Mouse (Mus musculus) neural tube, embryonic 11.5 days (tissue): Measurements from ENCODE around the gene Itfg2. TPM values are rescaled to one million over a fixed set of nuclear protein-coding genes. Genes with fewer than 3 reads are reported as not detected.

Experiments
- ATAC-seq: fragments of 200-750 bp; cut with Nextera tagmentation; 2 replicates; pipeline ENCODE4 v1.8.0; 2017; ENCODE audit warnings: moderate number of reproducible peaks, mild to moderate bottlenecking, moderate TSS enrichment, moderate library complexity; ENCODE audit not compliant: insufficient read depth, low FRiP score, low TSS enrichment
- DNase-seq: peaks from one replicate; pipeline ENCODE4 v3.0.0-alpha.2; 2015; ENCODE audit warnings: low spot score
- H3K27ac ChIP-seq: fragments of 300-500 bp; sonication (generic); 2 replicates; pipeline ENCODE4 v1.5.1; 2014; ENCODE audit warnings: low read depth, mild to moderate bottlenecking, low read length
- H3K27me3 ChIP-seq: fragments of 300-500 bp; sonication (generic); 2 replicates; pipeline ENCODE4 v1.6.1; 2014; ENCODE audit warnings: mild to moderate bottlenecking, low read length, mixed read lengths; ENCODE audit not compliant: control insufficient read depth, insufficient read depth
- H3K36me3 ChIP-seq: fragments of 300-500 bp; sonication (generic); 2 replicates; pipeline ENCODE4 v1.6.1; 2014; ENCODE audit warnings: mild to moderate bottlenecking, low read length, moderate library complexity, mixed read lengths; ENCODE audit not compliant: control insufficient read depth, insufficient read depth
- H3K4me1 ChIP-seq: fragments of 300-500 bp; sonication (generic); 2 replicates; pipeline ENCODE4 v1.6.1; 2014; ENCODE audit warnings: low read length, mixed read lengths; ENCODE audit not compliant: control insufficient read depth, insufficient read depth
- H3K4me2 ChIP-seq: fragments of 300-500 bp; sonication (generic); 2 replicates; pipeline ENCODE4 v1.6.1; 2014; ENCODE audit warnings: low read depth, mild to moderate bottlenecking, moderate library complexity
- H3K4me3 ChIP-seq: fragments of 300-500 bp; sonication (generic); 2 replicates; pipeline ENCODE4 v1.5.1; 2014; ENCODE audit warnings: low read depth, low read length
- H3K9ac ChIP-seq: fragments of 300-500 bp; sonication (generic); 2 replicates; pipeline ENCODE4 v1.6.1; 2014; ENCODE audit warnings: mild to moderate bottlenecking, low read length
- H3K9me3 ChIP-seq: fragments of 300-500 bp; sonication (generic); 2 replicates; pipeline ENCODE4 v1.6.1; 2016; ENCODE audit warnings: low read length; ENCODE audit not compliant: control insufficient read depth
- whole genome bisulfite sequencing: fragments of 180-500 bp; shearing (Covaris S2); extraction: QIAGEN DNeasy Blood & Tissue Kit; methylation state at CpG from one replicate; pipeline ENCODE4 v1.1.7; 2014; 5-methylcytosine and 5-hydroxymethylcytosine counted together
- polyA plus RNA-seq: library from polyadenylated mRNA; unstranded; fragments of >200 nt; fragmentation: Nextera tagmentation; extraction: Ambion mirVana; gene quantifications from 2 replicates; pipeline ENCODE4 v1.2.1, GENCODE M21; 2014

Gene Itfg2
- polyA plus RNA-seq, 1 experiment from 2014 or later = 28.8 TPM

GRCm38 (mm10) chr6:128460729-128461503 lies 36.2 kb upstream of the Itfg2 start:
- no peak overlapping the region for H3K4me2 ChIP-seq
- no peaks in the 10 kb centered on the region for H3K27me3 ChIP-seq
- no peak overlapping the region for H3K27ac ChIP-seq
- 85% methylated on average over 14 of the region's 14 CpGs for WGBS
- ATAC-seq = no peak
- no peak overlapping the region for H3K9ac ChIP-seq
- no peaks in the 10 kb centered on the region for H3K36me3 ChIP-seq
- H3K4me1 ChIP-seq = no peaks in the 10 kb centered on the region
- no peaks in the 10 kb centered on the region for H3K9me3 ChIP-seq
- no peak for DNase-seq
- no peak overlapping the region for H3K4me3 ChIP-seq

DNA sequence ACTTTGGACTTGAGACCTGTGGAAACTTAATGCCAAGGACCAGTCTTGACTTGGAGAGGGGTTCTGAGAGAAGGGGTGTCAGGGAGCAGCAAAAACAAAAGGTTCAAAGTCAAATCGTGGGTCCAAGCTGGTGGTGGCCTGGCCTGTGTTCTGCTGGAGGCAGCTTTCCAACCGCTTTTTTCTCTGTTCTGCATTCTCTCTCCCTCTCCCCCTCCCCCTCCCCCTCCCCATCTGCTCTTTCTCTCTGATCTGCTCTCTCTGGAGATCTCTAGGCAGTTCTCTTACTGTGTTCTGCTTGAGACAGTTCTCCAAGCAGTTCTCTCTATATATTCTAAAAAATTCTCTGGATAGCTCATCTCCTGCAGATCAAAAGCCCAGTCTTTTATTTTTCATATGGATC lies 35.6 kb upstream of the Itfg2 start:
- Histone ChIP-seq H3K27ac (no peak overlapping the region), H3K27me3 (no peaks in the 10 kb centered on the region), H3K4me2 (no peak overlapping the region), H3K9ac (no peak overlapping the region), H3K4me1 (no peaks in the 10 kb centered on the region), H3K4me3 (no peak overlapping the region), H3K36me3 (no peaks in the 10 kb centered on the region), H3K9me3 (no peaks in the 10 kb centered on the region)
- no peak for ATAC-seq
- DNase-seq = no peak
- 47% methylated on average over 2 of the region's 2 CpGs for WGBS

DNA sequence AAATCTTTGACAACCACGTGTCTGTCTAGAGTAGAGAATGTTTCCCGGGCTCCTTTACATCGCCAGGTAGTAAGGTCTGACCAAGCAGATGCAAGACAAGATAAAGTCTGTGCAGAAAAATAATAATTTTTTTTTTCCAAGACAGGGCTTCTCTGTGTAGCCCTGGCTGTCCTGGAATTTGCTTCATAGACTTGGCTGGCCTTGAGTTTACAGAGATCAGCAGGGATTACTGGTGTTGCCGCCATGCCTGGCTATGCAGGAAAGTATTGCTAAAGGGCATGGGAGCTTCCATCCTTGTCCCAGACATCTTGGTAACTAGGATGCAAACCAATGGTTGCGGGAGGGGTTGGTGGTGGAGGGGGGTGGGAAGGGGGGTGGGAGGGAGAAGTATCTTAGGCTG lies 32.5 kb upstream of the Itfg2 start:
- ATAC-seq = no peak
- Histone ChIP-seq H3K9ac (no peak overlapping the region), H3K4me1 (no peaks in the 10 kb centered on the region), H3K27me3 (no peaks in the 10 kb centered on the region), H3K4me2 (no peak overlapping the region), H3K9me3 (no peaks in the 10 kb centered on the region), H3K27ac (no peak overlapping the region), H3K4me3 (no peak overlapping the region), H3K36me3 (no peaks in the 10 kb centered on the region)
- no peak for DNase-seq
- WGBS = 91% methylated on average over 5 of the region's 5 CpGs

GRCm38 (mm10) chr6:128455835-128456605 lies 31.3 kb upstream of the Itfg2 start:
- no peak for ATAC-seq
- no peak overlapping the region for H3K27ac ChIP-seq
- H3K4me1 ChIP-seq = no peaks in the 10 kb centered on the region
- no peak overlapping the region for H3K4me3 ChIP-seq
- no peaks in the 10 kb centered on the region for H3K9me3 ChIP-seq
- H3K4me2 ChIP-seq = no peak overlapping the region
- WGBS = 83% methylated on average over 12 of the region's 12 CpGs
- H3K9ac ChIP-seq = no peak overlapping the region
- no peaks in the 10 kb centered on the region for H3K27me3 ChIP-seq
- no peaks in the 10 kb centered on the region for H3K36me3 ChIP-seq
- no peak for DNase-seq

DNA sequence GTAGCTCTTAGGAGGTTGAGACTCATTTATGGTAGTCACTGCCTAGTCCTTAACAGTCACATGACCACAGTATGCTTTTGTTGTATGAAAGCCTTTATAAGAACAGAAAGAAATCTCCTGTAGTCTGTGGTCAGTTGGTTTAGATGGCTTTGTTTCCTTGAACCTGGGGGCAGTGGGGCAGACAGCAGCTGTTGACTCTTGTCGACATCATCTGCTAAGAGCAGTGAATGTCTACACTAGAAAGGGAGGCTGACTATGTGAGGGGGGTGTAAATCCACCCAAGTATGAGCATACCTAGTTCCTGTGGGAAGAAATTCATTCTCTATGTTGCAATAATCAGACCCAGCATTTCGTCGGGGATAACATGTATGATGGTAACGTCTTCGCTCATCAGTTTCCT lies 22.3 kb upstream of the Itfg2 start:
- no peaks in the 10 kb centered on the region for H3K4me1 ChIP-seq
- H3K27me3 ChIP-seq = no peaks in the 10 kb centered on the region
- no peak overlapping the region for H3K4me3 ChIP-seq
- DNase-seq (no peak), ATAC-seq (no peak)
- no peak overlapping the region for H3K4me2 ChIP-seq
- H3K9ac ChIP-seq = no peak overlapping the region
- WGBS = 95% methylated on average over 5 of the region's 5 CpGs
- no peak overlapping the region for H3K27ac ChIP-seq
- no peaks in the 10 kb centered on the region for H3K36me3 ChIP-seq
- H3K9me3 ChIP-seq = no peaks in the 10 kb centered on the region

- H3K36me3 ChIP-seq = no peaks in the 10 kb centered on the region
- H3K4me3 ChIP-seq = no peak overlapping the region
- DNase-seq (peak; percentile 41), ATAC-seq (no peak)
- no peak overlapping the region for H3K9ac ChIP-seq
- H3K4me2 ChIP-seq = no peak overlapping the region
- H3K27me3 ChIP-seq = no peaks in the 10 kb centered on the region
- H3K4me1 ChIP-seq = no peaks in the 10 kb centered on the region
- H3K9me3 ChIP-seq = no peaks in the 10 kb centered on the region
- WGBS = 13% methylated on average over 14 of the region's 14 CpGs
- no peak overlapping the region for H3K27ac ChIP-seq
These were observed 21.2 kb upstream of the Itfg2 start for GRCm38 (mm10) chr6:128445761-128446535.

- no peaks in the 10 kb centered on the region for H3K27me3 ChIP-seq
- no peak overlapping the region for H3K4me3 ChIP-seq
- H3K27ac ChIP-seq = no peak overlapping the region
- peaks cover 7% of the 10 kb centered on the region for H3K36me3 ChIP-seq
- H3K4me1 ChIP-seq = peaks cover 10% of the 10 kb centered on the region; the same call in 1 of the 2 replicates
- ATAC-seq (no peak), DNase-seq (no peak)
- no peaks in the 10 kb centered on the region for H3K9me3 ChIP-seq
- no peak overlapping the region for H3K9ac ChIP-seq
- WGBS = 94% methylated on average over 2 of the region's 2 CpGs
- H3K4me2 ChIP-seq = no peak overlapping the region
These were observed 15.5 kb upstream of the Itfg2 start for GRCm38 (mm10) chr6:128440238-128440637.

GRCm38 (mm10) chr6:128438871-128439341 lies 14.2 kb upstream of the Itfg2 start:
- 31% methylated on average over 18 of the region's 18 CpGs for WGBS
- no peak for DNase-seq
- ATAC-seq = peak; percentile 48
- Histone ChIP-seq H3K4me2 (peak overlapping the region; percentile 69), H3K9ac (peak overlapping the region; percentile 47), H3K27ac (no peak overlapping the region), H3K4me1 (peaks cover 10% of the 10 kb centered on the region; the same call in 1 of the 2 replicates), H3K4me3 (peak overlapping the region; percentile 97; the same call in 1 of the 2 replicates), H3K9me3 (no peaks in the 10 kb centered on the region), H3K36me3 (peaks cover 14% of the 10 kb centered on the region), H3K27me3 (no peaks in the 10 kb centered on the region)
